Mouse (Mus musculus) olfactory bulb, adult 2 months (tissue): ENCODE measurements at regions not wholly inside any gene's neighbourhood (a gene's known extent, or its start where the extent isn't known, plus 50 kb on each side); places are given as distances from the start of the nearest gene placed in this dataset.

Experiments used
- CTCF ChIP-seq: fragments of 200-500 bp; IDR thresholded peaks from 2 replicates; pipeline ENCODE4 v1.5.1; 2012; ENCODE audit warnings: low read depth, mild to moderate bottlenecking, low read length, moderate library complexity; ENCODE audit not compliant: insufficient read depth
- POLR2A ChIP-seq: fragments of 200-500 bp; IDR thresholded peaks from 2 replicates; pipeline ENCODE4 v1.6.1; 2012; ENCODE audit warnings: mild to moderate bottlenecking, low read depth, low read length, moderate library complexity; ENCODE audit not compliant: insufficient read depth

DNA sequence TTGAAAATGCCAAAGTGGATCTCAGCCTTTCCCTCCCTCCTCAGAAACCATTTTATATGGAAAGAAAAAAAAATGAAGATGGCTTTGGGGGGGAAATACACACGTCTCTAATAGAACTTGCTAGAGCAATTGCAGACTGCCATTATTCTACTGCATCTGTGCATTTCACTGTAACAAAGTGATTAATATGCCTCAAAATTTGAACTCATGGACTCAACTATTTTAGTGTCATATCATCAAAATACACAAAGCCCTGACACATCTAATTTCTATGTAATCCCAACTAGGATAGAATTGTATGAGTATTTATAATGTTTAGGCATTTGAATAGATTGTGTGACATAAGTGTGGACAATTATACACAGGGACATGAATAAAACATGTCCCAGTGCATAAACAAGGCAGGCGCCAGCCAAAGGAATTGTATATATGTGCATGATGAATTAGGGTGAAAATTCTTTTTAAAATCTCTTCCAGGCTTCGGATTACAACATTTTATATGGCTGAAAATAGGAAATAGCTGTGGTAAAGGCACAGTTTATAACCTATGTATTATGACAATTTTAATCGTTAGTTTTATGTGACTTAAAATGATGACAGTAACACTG, 115.4 kb upstream of the Fam92a start:
- TF ChIP-seq CTCF (no peak), POLR2A (no peak)
